Mouse (Mus musculus): ENCODE data around the gene Usp9y. TPM values are rescaled to one million over a fixed set of nuclear protein-coding genes. Genes with fewer than 3 reads are reported as not detected.

The Usp9y gene
- not detected for polyA plus RNA-seq (2017; shearing (Covaris generic))

GRCm38 (mm10) chrY:1459682-1460081 is at the start of gene Usp9y:
Gene Usp9y, minus strand, starts transcription at chrY:1459782.
- ATAC-seq = no peak

- ATAC-seq = no peak
Observed at GRCm38 (mm10) chrY:1293708-1294107, 165.9 kb downstream of the Usp9y start.

- ATAC-seq = peak; percentile 96
Observed at GRCm38 (mm10) chrY:1286171-1286795, 173.3 kb downstream of the Usp9y start, which contains the start of gene Ddx3y. Gene Ddx3y, minus strand, starts transcription at chrY:1286629.

- ATAC-seq = peak; percentile 29
Observed at GRCm38 (mm10) chrY:1285735-1286134, 173.8 kb downstream of the Usp9y start.

Other genes with a start within 250 kb of the Usp9y start
- gene Uty, start 214.0 kb downstream of the Usp9y start, polyA plus RNA-seq (2017; shearing (Covaris generic)) = 10 to 100 TPM; 57.6 to 61.6 TPM
- gene Ddx3y, start 173.2 kb downstream of the Usp9y start, polyA plus RNA-seq (2017; shearing (Covaris generic)) = 100 to 1,000 TPM; 106 to 110 TPM